Mouse (Mus musculus) hindbrain, embryonic 15.5 days (tissue): ENCODE data around the gene Itih2. TPM values are rescaled to one million over a fixed set of nuclear protein-coding genes. Genes with fewer than 3 reads are reported as not detected.

Experiments used
- ATAC-seq: fragments of 200-750 bp; cut with Nextera tagmentation; 2 replicates; pipeline ENCODE4 v1.8.0; 2017; ENCODE audit warnings: low read depth, moderate number of reproducible peaks, moderate TSS enrichment; ENCODE audit not compliant: low FRiP score
- H3K27ac ChIP-seq: fragments of 300-500 bp; sonication (generic); replicated peaks from 2 replicates; pipeline ENCODE4 v1.5.1; 2015; ENCODE audit warnings: mild to moderate bottlenecking, inconsistent platforms
- H3K27me3 ChIP-seq: fragments of 300-500 bp; sonication (generic); 2 replicates; pipeline ENCODE4 v1.6.1; 2015; ENCODE audit warnings: control low read depth, inconsistent platforms
- H3K36me3 ChIP-seq: fragments of 300-500 bp; sonication (generic); 2 replicates; pipeline ENCODE4 v1.6.1; 2015; ENCODE audit warnings: control low read depth, inconsistent platforms
- H3K4me1 ChIP-seq: fragments of 300-500 bp; sonication (generic); replicated peaks from 2 replicates; pipeline ENCODE4 v1.6.1; 2015; ENCODE audit warnings: control low read depth, inconsistent platforms
- H3K4me2 ChIP-seq: fragments of 300-500 bp; sonication (generic); 2 replicates; pipeline ENCODE4 v1.6.1; 2015; ENCODE audit warnings: moderate library complexity, mild to moderate bottlenecking, inconsistent platforms
- H3K4me3 ChIP-seq: fragments of 300-500 bp; sonication (generic); 2 replicates; pipeline ENCODE4 v1.5.1; 2015; ENCODE audit warnings: mild to moderate bottlenecking, inconsistent platforms
- H3K9ac ChIP-seq: fragments of 300-500 bp; sonication (generic); 2 replicates; pipeline ENCODE4 v1.6.1; 2015; ENCODE audit warnings: inconsistent platforms
- H3K9me3 ChIP-seq: fragments of 300-500 bp; sonication (generic); 2 replicates; pipeline ENCODE4 v1.6.1; 2016; ENCODE audit warnings: control low read depth, inconsistent platforms
- WGBS: fragments of 180-500 bp; shearing (Covaris S2); methylation state at CpG from one replicate; pipeline ENCODE4 v1.1.7; 2015; 5-methylcytosine and 5-hydroxymethylcytosine counted together
- polyA plus RNA-seq: library from polyadenylated mRNA; unstranded; fragments of >200 nt; fragmentation: Nextera tagmentation; extraction: Ambion mirVana; gene quantifications from 2 replicates; pipeline ENCODE4 v1.2.1, GENCODE M21; 2015

Gene Itih2
- polyA plus RNA-seq, 1 experiment from 2014 or later: 3.4 TPM

- no peak overlapping the region for H3K4me3 ChIP-seq
- H3K27ac ChIP-seq: no peak overlapping the region
- H3K4me2 ChIP-seq: no peak overlapping the region
- H3K36me3 ChIP-seq: peaks cover 13% of the 10 kb centered on the region
- WGBS: 96% methylated on average over 7 of the region's 7 CpGs
- H3K9me3 ChIP-seq: no peaks in the 10 kb centered on the region
- no peak overlapping the region for H3K9ac ChIP-seq
- H3K4me1 ChIP-seq: peaks cover 3% of the 10 kb centered on the region
- H3K27me3 ChIP-seq: no peaks in the 10 kb centered on the region
- ATAC-seq: no peak
Measured at GRCm38 (mm10) chr2:10071751-10072150, 59.4 kb downstream of the Itih2 start.

DNA sequence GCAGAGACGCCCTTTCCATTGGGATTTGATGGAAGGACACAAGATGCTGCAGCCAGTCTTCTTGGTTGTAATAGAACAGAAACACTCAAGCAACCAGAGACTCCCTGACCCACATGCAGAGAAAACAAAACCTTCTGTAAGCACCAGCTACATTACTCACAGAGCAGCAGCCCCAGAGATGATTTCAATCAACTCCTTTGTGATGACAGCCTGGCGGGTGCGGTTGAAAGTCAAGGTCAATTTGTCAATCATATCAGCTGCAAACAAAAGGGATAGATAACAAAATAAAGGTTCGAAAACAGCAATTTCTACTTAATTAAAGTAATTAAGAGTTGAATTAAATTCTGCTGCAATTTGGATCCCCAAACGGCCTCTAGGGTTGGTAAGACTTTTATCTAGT, 72.4 kb downstream of the Itih2 start:
- no peak overlapping the region for H3K4me3 ChIP-seq
- H3K36me3 ChIP-seq: peaks cover 81% of the 10 kb centered on the region
- no peak overlapping the region for H3K4me2 ChIP-seq
- WGBS: 91% methylated on average over 5 of the region's 5 CpGs
- H3K27me3 ChIP-seq: no peaks in the 10 kb centered on the region
- no peaks in the 10 kb centered on the region for H3K9me3 ChIP-seq
- no peak for ATAC-seq
- H3K27ac ChIP-seq: no peak overlapping the region
- H3K4me1 ChIP-seq: no peaks in the 10 kb centered on the region
- H3K9ac ChIP-seq: no peak overlapping the region

DNA sequence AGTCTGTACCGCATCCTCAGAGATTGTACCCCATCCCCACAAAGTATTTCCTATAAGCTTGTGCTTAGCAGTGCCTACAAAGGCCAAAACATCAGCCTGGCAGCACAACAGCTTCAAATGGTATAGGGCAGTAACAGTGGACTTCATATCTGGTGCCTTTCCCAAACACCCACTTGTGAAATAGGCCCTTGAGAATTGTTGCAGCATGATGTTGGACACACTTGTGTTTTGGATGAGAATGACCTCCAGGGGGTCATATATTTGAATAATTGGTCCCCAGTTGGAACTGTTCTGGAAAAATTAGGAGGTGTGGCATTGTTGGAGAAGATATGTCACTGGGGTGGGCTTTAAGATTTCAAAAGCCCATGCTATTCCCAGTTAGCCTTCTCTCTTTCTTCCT, 79.2 kb downstream of the Itih2 start:
- H3K9ac ChIP-seq: no peak overlapping the region

GRCm38 (mm10) chr2:10050878-10051277, 80.3 kb downstream of the Itih2 start:
- H3K27ac ChIP-seq: no peak overlapping the region
- H3K36me3 ChIP-seq: peaks cover 20% of the 10 kb centered on the region
- ATAC-seq: no peak
- H3K27me3 ChIP-seq: no peaks in the 10 kb centered on the region
- WGBS: 76% methylated on average over 3 of the region's 3 CpGs
- no peak overlapping the region for H3K4me3 ChIP-seq
- H3K4me2 ChIP-seq: no peak overlapping the region
- H3K9me3 ChIP-seq: no peaks in the 10 kb centered on the region
- no peak overlapping the region for H3K9ac ChIP-seq
- peaks cover 23% of the 10 kb centered on the region for H3K4me1 ChIP-seq

More for the DNA sequence above, 79.2 kb downstream of the Itih2 start:
- no peaks in the 10 kb centered on the region for H3K9me3 ChIP-seq
- peaks cover 16% of the 10 kb centered on the region for H3K4me1 ChIP-seq
- ATAC-seq: no peak
- 96% methylated on average over 1 of the region's 1 CpGs for WGBS
- H3K27me3 ChIP-seq: no peaks in the 10 kb centered on the region
- H3K27ac ChIP-seq: no peak overlapping the region
- H3K4me3 ChIP-seq: no peak overlapping the region
- peaks cover 29% of the 10 kb centered on the region for H3K36me3 ChIP-seq
- H3K4me2 ChIP-seq: no peak overlapping the region

DNA sequence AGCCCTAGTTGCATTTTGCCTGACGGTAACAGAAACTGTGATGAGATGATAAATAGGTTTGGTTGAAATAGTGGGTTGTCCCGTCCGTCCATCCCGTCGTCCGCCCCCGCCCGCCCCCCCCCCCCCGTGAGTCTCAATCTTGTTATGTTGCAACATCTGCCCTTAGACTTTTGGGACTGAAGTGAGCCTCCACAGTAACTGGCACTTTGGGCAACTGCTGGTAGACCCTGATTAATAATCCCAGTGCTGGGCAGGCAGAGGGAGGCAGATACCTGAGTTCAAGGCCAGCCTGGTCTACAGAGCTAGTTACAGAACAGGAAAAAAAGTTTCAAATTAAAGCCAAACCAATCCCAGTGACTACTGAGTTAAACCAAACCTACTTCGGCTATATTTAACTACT, 81.7 kb downstream of the Itih2 start:
- Histone ChIP-seq H3K4me2 (peak overlapping the region; percentile 91), H3K4me3 (peak overlapping the region; percentile 99), H3K27ac (no peak overlapping the region), H3K9me3 (no peaks in the 10 kb centered on the region), H3K36me3 (peaks cover 7% of the 10 kb centered on the region; the same call in 1 of the 2 replicates), H3K4me1 (peaks cover 23% of the 10 kb centered on the region), H3K9ac (peak overlapping the region; percentile 32; the same call in 1 of the 2 replicates), H3K27me3 (no peaks in the 10 kb centered on the region)
- no peak for ATAC-seq
- 21% methylated on average over 10 of the region's 10 CpGs for WGBS

DNA sequence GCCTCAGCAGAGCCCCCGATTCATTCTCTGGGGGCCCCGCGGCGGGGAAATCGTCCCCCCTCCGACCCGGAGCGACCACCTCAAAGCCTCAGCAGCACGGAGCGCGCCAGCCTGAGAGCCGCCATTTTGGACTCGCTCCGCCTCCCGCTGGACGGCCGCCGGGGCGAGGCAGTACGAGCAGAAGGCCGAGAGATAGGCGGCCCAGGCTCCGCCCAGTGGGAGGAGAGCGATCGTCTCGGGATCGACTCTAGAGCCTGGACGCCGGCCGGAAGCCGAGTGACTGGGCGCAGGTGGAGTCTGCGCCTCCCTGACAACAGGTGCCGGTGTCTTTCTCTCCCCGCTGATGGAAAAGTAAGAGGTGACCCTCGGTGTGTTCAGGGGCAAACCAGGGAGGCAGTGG, 82.7 kb downstream of the Itih2 start, which contains the start of gene Taf3:
TSS of gene Taf3 (minus strand) at position 136 of the 400 bp plus-strand sequence.
- H3K9ac ChIP-seq: peak within 1 kb of the TSS; percentile 75
- WGBS: under 1% methylated on average over 33 of the region's 36 CpGs
- H3K4me3 ChIP-seq: peak within 1 kb of the TSS; percentile 99
- ATAC-seq: peak; percentile 96
- H3K4me2 ChIP-seq: peak within 1 kb of the TSS; percentile 91
- no peaks in the 10 kb centered on the region for H3K36me3 ChIP-seq
- H3K9me3 ChIP-seq: no peaks in the 10 kb centered on the region
- no peaks in the 10 kb centered on the region for H3K27me3 ChIP-seq
- peaks cover 23% of the 10 kb centered on the region for H3K4me1 ChIP-seq
- H3K27ac ChIP-seq: peak within 1 kb of the TSS; percentile 81

DNA sequence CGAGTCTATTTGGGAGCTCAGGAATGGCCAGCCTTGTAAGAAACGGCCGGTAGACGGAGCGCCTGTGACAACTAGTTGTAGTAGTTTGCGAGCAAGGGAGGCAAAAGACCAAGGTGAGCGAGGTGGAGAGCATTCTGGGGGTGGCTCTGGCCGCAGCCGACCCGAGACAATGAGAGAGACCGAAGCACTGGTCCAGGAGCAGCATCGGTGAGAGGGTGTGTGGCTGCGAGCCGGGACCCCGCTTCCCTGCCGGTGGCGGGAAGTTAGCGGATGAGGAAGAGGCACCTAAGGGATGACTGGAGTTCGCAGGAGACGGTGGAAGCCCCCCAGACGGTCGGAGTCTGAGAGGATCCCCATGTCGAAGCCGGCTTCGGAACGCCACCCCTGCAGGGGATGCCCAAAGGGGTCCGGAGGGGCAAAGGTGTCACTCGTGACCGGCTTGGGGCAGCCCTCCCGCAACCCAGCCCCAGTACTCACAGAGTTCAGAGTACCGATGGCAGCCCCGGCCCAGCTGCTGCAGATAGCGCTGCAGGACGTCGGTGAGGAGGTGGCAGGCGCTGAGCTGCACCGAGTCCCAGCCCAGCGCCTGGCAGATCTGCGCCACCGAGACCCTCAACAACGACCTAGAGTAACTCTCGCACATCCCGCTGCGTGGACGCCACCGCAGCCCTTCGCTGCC, 83.3 kb downstream of the Itih2 start:
- peak overlapping the region; percentile 75 for H3K9ac ChIP-seq
- ATAC-seq: peak; percentile 81
- peaks cover 23% of the 10 kb centered on the region for H3K4me1 ChIP-seq
- peak overlapping the region; percentile 91 for H3K4me2 ChIP-seq
- H3K27ac ChIP-seq: peak overlapping the region; percentile 81
- no peaks in the 10 kb centered on the region for H3K36me3 ChIP-seq
- peak overlapping the region; percentile 99 for H3K4me3 ChIP-seq
- no peaks in the 10 kb centered on the region for H3K9me3 ChIP-seq
- under 1% methylated on average over 47 of the region's 47 CpGs for WGBS
- no peaks in the 10 kb centered on the region for H3K27me3 ChIP-seq

Other genes starting within 250 kb of the Itih2 start
- 0.69 and 1.2 TPM in 2 replicates for gene 9230102O04Rik, start 241.9 kb downstream of the Itih2 start, polyA plus RNA-seq
- 28.8 and 32.3 TPM in 2 replicates for gene Gata3, start 241.4 kb downstream of the Itih2 start, polyA plus RNA-seq
- 12.4 and 13.3 TPM in 2 replicates for gene Taf3, start 82.8 kb downstream of the Itih2 start, polyA plus RNA-seq
- gene Atp5c1, start 50.9 kb downstream of the Itih2 start, polyA plus RNA-seq: 565 and 586 TPM in 2 replicates
- 27.7 and 29.4 TPM in 2 replicates for gene Kin, start 50.8 kb downstream of the Itih2 start, polyA plus RNA-seq
- gene Itih5, start 22.2 kb upstream of the Itih2 start, polyA plus RNA-seq: 8.6 and 9.3 TPM in 2 replicates
- gene Sfmbt2, start 239.1 kb upstream of the Itih2 start, polyA plus RNA-seq: 6.5 and 6.7 TPM in 2 replicates